Mouse (Mus musculus): ENCODE data around the gene Afg1l. TPM values are rescaled to one million over a fixed set of nuclear protein-coding genes. Genes with fewer than 3 reads are reported as not detected.

Afg1l gene
- polyA plus RNA-seq, 1 experiment from 2014 or later: 17.2 TPM

DNA sequence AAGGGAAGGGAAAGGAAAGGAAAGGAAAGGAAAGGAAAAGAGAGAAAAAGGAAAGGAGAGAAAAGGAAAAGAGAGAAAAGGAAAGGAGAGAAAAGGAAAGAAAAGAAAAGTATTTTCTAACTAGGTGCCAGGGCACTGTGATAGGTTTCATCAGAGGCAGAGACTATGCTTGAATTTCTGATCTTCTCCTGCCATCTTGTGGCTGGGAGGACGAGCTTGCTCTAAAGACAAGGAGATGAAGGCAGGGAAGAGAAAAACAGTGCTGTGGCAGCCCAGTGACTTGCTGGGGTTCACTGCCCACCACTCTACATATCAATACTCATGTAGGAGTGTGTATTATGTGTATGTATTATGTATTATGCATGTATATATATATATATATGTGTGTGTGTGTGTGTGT, 183.3 kb downstream of the Afg1l start:
- H3K4me1 ChIP-seq (replicated peaks): peaks cover 11% of the 10 kb centered on the region
- no peak for ATAC-seq (replicated peaks; ENCODE audit: insufficient number of reproducible peaks, insufficient read depth, low FRiP score, low read depth)
- no peaks in the 10 kb centered on the region for H3K27me3 ChIP-seq
- WGBS: 5% methylated on average over 1 of the region's 1 CpGs
- peaks cover 6% of the 10 kb centered on the region; the same call in 1 of the 2 replicates for H3K9me3 ChIP-seq (replicated peaks)
- H3K27ac ChIP-seq: no peak overlapping the region
- no peak overlapping the region for H3K4me3 ChIP-seq
- H3K4me2 ChIP-seq: no peak overlapping the region
- H3K36me3 ChIP-seq: no peaks in the 10 kb centered on the region
- no peak overlapping the region for H3K9ac ChIP-seq

DNA sequence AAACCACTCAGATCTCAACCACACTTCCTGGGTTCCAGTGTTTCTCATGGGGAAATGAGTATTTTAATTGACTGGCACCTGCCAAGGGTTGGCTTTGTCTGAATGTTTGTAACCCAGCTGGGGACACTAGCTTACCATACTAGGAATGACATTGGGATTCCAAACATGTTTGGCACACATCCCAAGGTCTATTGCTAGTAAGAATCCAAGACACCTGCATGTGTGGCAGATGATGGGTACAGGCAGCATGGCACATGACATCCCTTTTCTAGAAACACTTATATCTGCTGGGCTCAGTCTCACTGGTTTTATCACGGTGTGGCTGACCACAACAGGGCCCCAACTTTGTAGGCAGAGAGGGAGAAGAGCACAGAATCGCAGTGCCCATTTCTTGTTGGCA, 184.0 kb downstream of the Afg1l start:
- no peak overlapping the region for H3K9ac ChIP-seq
- H3K4me2 ChIP-seq: no peak overlapping the region
- no peak overlapping the region for H3K27ac ChIP-seq
- H3K9me3 ChIP-seq (replicated peaks): peaks cover 6% of the 10 kb centered on the region; the same call in 1 of the 2 replicates
- H3K4me3 ChIP-seq: no peak overlapping the region
- H3K27me3 ChIP-seq: no peaks in the 10 kb centered on the region
- no peak for ATAC-seq (replicated peaks; ENCODE audit: insufficient number of reproducible peaks, insufficient read depth, low FRiP score, low read depth)
- H3K36me3 ChIP-seq: no peaks in the 10 kb centered on the region
- WGBS: 48% methylated on average over 2 of the region's 2 CpGs
- peaks cover 10% of the 10 kb centered on the region for H3K4me1 ChIP-seq (replicated peaks)

DNA sequence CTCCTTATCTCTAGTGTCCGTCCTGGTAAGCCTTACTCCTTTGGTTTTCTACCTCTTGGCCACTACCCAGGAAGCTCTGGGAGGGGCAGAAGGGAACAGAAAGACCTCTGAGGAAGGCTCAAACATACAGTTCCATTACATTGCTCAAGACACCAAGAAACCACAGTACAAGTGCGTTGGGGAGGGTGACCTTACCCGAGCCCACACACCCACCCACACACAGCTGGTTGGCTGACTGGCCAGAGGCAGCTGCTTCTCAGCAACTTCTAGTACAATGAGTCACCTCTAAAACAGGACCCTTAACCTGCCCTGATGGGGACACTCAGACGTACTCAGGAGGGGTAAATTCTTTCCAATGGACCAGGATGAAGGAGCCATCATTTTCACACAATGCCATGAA, 184.5 kb downstream of the Afg1l start:
- Histone ChIP-seq H3K9ac (no peak overlapping the region), H3K27ac (no peak overlapping the region), H3K36me3 (no peaks in the 10 kb centered on the region), H3K4me2 (no peak overlapping the region), H3K27me3 (no peaks in the 10 kb centered on the region), H3K4me3 (no peak overlapping the region), H3K9me3 (replicated peaks) (peaks cover 6% of the 10 kb centered on the region; the same call in 1 of the 2 replicates), H3K4me1 (replicated peaks) (peaks cover 10% of the 10 kb centered on the region)
- 44% methylated on average over 4 of the region's 4 CpGs for WGBS
- ATAC-seq (replicated peaks; ENCODE audit: insufficient number of reproducible peaks, insufficient read depth, low FRiP score, low read depth): no peak

GRCm38 (mm10) chr10:42291360-42291759, 187.0 kb downstream of the Afg1l start:
- Histone ChIP-seq H3K4me1 (replicated peaks) (peaks cover 10% of the 10 kb centered on the region), H3K4me3 (no peak overlapping the region), H3K9me3 (replicated peaks) (no peaks in the 10 kb centered on the region; the same call in 1 of the 2 replicates), H3K4me2 (no peak overlapping the region), H3K9ac (no peak overlapping the region), H3K36me3 (no peaks in the 10 kb centered on the region), H3K27me3 (no peaks in the 10 kb centered on the region), H3K27ac (no peak overlapping the region)
- WGBS: 64% methylated on average over 5 of the region's 5 CpGs
- ATAC-seq (replicated peaks; ENCODE audit: insufficient number of reproducible peaks, insufficient read depth, low FRiP score, low read depth): no peak

GRCm38 (mm10) chr10:42287666-42288065, 190.7 kb downstream of the Afg1l start:
- no peaks in the 10 kb centered on the region; the same call in 1 of the 2 replicates for H3K9me3 ChIP-seq (replicated peaks)
- no peak overlapping the region for H3K4me2 ChIP-seq
- WGBS: 65% methylated on average over 1 of the region's 1 CpGs
- no peak overlapping the region for H3K4me3 ChIP-seq
- no peaks in the 10 kb centered on the region for H3K27me3 ChIP-seq
- ATAC-seq (replicated peaks; ENCODE audit: insufficient number of reproducible peaks, insufficient read depth, low FRiP score, low read depth): no peak
- no peaks in the 10 kb centered on the region for H3K4me1 ChIP-seq (replicated peaks)
- no peak overlapping the region for H3K27ac ChIP-seq
- H3K9ac ChIP-seq: no peak overlapping the region
- no peaks in the 10 kb centered on the region for H3K36me3 ChIP-seq

DNA sequence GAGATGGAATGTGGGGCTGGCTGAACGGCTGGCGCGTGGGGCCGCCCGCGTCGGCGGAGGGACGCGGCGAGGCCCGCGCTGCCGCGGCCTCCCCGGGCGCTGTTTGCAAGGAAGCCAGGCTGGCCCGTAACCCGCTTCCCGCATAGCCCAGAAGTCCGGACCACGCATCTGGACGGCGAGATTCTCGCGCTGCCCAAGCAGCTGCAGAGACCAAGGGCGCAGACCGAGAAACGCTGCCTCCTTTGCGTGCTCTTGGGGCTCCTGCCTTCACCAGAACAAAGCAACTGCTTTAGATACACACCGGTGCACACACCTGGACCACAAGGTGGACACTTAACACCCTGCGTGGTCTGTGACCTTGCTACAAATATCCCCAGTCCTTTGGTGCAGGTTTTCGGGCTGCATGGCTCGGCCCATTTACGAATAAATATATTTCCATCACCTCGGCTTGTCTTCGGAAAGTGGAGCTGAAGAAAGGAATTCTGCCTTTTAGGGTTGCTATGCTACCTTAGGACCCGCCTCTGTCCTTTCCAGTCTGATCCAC, 200.0 kb downstream of the Afg1l start:
- peak overlapping the region; percentile 87 for H3K4me3 ChIP-seq
- peak overlapping the region; percentile 69 for H3K9ac ChIP-seq
- H3K4me2 ChIP-seq: peak overlapping the region; percentile 89
- H3K36me3 ChIP-seq: no peaks in the 10 kb centered on the region
- peak overlapping the region; percentile 99 for H3K27ac ChIP-seq
- WGBS: 1% methylated on average over 38 of the region's 38 CpGs
- peaks cover 28% of the 10 kb centered on the region for H3K4me1 ChIP-seq (replicated peaks)
- no peak for ATAC-seq (replicated peaks; ENCODE audit: insufficient number of reproducible peaks, insufficient read depth, low FRiP score, low read depth)
- H3K27me3 ChIP-seq: no peaks in the 10 kb centered on the region
- H3K9me3 ChIP-seq (replicated peaks): no peaks in the 10 kb centered on the region

DNA sequence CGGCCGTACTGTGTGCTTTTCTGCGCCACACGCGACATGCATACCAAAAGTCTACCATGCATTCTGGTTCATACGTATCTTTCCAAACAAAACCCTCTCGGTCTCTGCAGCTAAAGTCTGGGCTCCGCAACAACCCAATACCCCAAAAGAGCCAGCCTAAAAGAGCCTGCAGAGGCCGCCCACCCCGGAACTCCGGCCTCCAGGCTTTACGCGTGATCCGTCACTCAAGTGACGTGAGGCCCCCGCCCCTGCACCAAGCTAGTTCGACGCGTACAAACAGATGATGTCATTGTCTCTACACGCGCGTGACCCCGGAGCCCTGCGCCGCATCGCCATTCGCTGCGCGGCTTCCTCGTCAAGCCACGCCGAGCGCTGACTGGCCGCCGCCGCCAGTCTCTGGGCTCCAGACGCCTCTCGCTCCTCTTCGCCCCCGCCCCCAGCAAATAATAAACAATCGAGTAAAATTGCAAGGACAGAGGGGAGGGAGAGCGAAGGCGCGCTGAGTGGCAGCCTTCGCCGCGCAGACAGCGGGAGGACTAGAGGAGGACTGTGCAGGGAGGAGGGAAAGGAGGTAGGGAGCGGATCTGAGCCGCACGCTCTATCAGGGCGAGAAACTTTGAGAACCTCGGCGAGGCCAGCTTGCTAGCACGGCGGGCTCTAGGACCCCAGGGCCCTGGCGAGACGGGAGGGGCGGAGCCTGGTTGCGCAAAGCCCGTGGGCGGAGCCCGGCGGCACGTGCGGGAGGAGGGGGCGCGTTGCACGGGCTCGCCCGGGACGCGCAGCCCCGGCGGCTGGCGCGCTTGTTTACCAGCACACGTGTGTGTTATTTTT, 200.7 kb downstream of the Afg1l start:
- under 1% methylated on average over 77 of the region's 78 CpGs for WGBS
- Histone ChIP-seq H3K27ac (peak overlapping the region; percentile 99), H3K4me1 (replicated peaks) (peaks cover 31% of the 10 kb centered on the region), H3K4me3 (peak overlapping the region; percentile 87), H3K36me3 (no peaks in the 10 kb centered on the region), H3K9ac (peak overlapping the region; percentile 90), H3K9me3 (replicated peaks) (no peaks in the 10 kb centered on the region), H3K27me3 (no peaks in the 10 kb centered on the region), H3K4me2 (peak overlapping the region; percentile 89)
- peak; percentile 86 for ATAC-seq (replicated peaks; ENCODE audit: insufficient number of reproducible peaks, insufficient read depth, low FRiP score, low read depth)

DNA sequence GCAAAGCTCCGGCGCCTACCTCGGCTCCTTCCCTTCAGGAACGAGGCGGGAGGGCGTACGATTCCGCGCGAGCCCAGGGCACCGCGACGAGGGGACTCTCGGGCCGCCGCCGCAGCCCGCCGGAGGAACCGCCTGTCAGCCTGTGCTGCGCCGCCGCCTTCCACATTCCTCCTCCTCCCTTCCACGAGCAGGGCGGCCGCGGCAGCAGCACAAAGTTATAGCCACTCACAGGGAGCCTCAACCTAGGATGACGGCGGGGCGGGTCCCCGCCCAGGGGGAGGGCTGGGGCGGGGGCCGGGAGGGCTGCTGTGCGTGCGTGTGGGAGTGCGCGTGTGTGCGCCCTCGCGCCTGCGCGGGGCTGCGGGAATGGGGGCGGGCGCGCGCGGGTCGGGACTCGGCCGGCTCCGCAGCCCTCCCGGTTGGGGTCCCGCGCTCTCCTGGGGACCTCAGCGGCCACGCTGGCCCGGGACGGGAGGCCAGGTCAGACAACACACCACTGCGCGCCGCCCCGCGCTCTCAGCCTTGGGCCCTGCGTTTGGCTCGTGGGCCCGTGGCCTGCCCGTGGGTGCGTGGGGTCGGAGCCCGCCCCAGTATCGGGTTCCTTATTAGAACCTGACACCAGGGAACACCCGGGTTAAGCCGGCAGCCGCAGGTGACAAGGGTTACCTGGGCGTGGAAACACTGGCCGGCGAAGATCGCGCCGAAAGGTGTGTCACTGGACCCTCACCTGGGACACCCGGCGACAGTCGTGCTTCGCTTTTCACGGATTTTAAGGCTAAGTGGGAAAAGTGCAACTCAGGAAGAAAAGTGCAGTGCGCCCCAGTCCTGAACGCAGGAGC, 201.6 kb downstream of the Afg1l start, which contains the start of gene Foxo3:
TSS of gene Foxo3 (minus strand) at position 249 of the 839 bp plus-strand sequence.
- WGBS: under 1% methylated on average over 79 of the region's 88 CpGs
- peaks cover 33% of the 10 kb centered on the region for H3K4me1 ChIP-seq (replicated peaks)

GRCm38 (mm10) chr10:42275871-42276501, 202.4 kb downstream of the Afg1l start:
- H3K36me3 ChIP-seq: no peaks in the 10 kb centered on the region
- peak overlapping the region; percentile 99 for H3K27ac ChIP-seq
- no peaks in the 10 kb centered on the region for H3K27me3 ChIP-seq
- peaks cover 40% of the 10 kb centered on the region for H3K4me1 ChIP-seq (replicated peaks)
- H3K4me2 ChIP-seq: peak overlapping the region; percentile 89
- H3K9me3 ChIP-seq (replicated peaks): no peaks in the 10 kb centered on the region
- H3K4me3 ChIP-seq: peak overlapping the region; percentile 87
- WGBS: under 1% methylated on average over 39 of the region's 40 CpGs
- peak overlapping the region; percentile 90 for H3K9ac ChIP-seq
- ATAC-seq (replicated peaks; ENCODE audit: insufficient number of reproducible peaks, insufficient read depth, low FRiP score, low read depth): peak; percentile 1; the same call in 1 of the 2 replicates

More for the DNA sequence above, 201.6 kb downstream of the Afg1l start, which contains the start of gene Foxo3:
- peak within 1 kb of the TSS; percentile 87 for H3K4me3 ChIP-seq
- peak within 1 kb of the TSS; percentile 89 for H3K4me2 ChIP-seq
- peak within 1 kb of the TSS; percentile 90 for H3K9ac ChIP-seq
- ATAC-seq (replicated peaks; ENCODE audit: insufficient number of reproducible peaks, insufficient read depth, low FRiP score, low read depth): peak; percentile 72
- peak within 1 kb of the TSS; percentile 99 for H3K27ac ChIP-seq
- no peaks in the 10 kb centered on the region for H3K36me3 ChIP-seq
- no peaks in the 10 kb centered on the region for H3K9me3 ChIP-seq (replicated peaks)
- H3K27me3 ChIP-seq: no peaks in the 10 kb centered on the region

GRCm38 (mm10) chr10:42275401-42275870, 202.9 kb downstream of the Afg1l start:
- H3K27me3 ChIP-seq: no peaks in the 10 kb centered on the region
- H3K27ac ChIP-seq: peak overlapping the region; percentile 99
- peak overlapping the region; percentile 87 for H3K4me3 ChIP-seq
- H3K9ac ChIP-seq: peak overlapping the region; percentile 90
- peak overlapping the region; percentile 89 for H3K4me2 ChIP-seq
- no peaks in the 10 kb centered on the region for H3K36me3 ChIP-seq
- peaks cover 46% of the 10 kb centered on the region for H3K4me1 ChIP-seq (replicated peaks)
- under 1% methylated on average over 45 of the region's 54 CpGs for WGBS
- no peak for ATAC-seq (replicated peaks; ENCODE audit: insufficient number of reproducible peaks, insufficient read depth, low FRiP score, low read depth)
- no peaks in the 10 kb centered on the region for H3K9me3 ChIP-seq (replicated peaks)
